Mouse (Mus musculus): ENCODE data around the gene Klf15.

Klf15 gene

GRCm38 (mm10) chr6:90491956-90492744 is 29.8 kb downstream of the Klf15 start:
- in situ Hi-C loops (cut with MseI, MboI) = no loop called here

DNA sequence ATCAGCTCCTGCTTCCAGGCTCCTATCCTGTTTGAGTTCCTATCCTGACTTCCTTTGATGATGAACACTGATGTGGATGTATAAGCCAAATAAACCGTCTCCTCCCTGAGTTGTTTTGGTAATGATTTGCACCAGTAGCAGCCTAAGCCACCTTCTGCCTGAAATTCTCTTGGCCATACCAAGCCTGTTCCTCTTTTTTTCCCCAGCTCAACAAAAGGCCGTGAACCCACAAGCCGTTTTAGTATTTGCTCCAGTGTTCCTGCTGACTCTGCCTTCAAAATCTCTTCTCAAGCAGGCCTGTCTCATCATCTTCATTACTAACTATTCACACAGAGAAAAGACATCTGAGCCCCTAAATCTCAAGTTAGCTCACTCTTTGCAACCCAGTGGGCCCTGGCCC is 31.8 kb downstream of the Klf15 start:
- in situ Hi-C loops (cut with MseI, MboI) = no loop called here

DNA sequence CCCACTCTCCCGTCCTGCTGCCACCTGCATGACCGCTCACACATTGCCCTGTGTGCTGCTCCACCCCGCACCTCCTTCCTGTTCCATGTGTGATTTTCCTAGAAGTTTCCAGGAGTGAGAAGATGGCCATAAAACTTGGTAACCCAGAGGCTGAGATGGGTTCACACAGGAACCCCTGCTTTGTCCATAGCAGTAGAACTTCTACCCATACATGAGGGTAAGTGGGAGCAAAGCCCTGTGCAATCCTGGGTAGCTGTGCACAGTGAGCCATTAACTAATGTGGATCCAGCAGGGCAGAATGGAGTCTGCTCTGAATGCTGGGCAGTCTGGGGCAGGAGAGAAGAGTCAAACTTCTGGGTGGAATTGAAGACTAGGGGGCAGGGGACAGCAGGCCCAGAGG is 32.2 kb downstream of the Klf15 start:
- in situ Hi-C loops (cut with MseI, MboI) = no loop called here

- in situ Hi-C loops (cut with MseI, MboI) = no loop called here
Observed at GRCm38 (mm10) chr6:90495282-90495912, 33.0 kb downstream of the Klf15 start.

GRCm38 (mm10) chr6:90496217-90496616 is 33.8 kb downstream of the Klf15 start:
- in situ Hi-C loops (cut with MseI, MboI) = no loop called here

- in situ Hi-C loops (cut with MseI, MboI) = no loop called here
Observed at GRCm38 (mm10) chr6:90499509-90499908, 37.1 kb downstream of the Klf15 start.

DNA sequence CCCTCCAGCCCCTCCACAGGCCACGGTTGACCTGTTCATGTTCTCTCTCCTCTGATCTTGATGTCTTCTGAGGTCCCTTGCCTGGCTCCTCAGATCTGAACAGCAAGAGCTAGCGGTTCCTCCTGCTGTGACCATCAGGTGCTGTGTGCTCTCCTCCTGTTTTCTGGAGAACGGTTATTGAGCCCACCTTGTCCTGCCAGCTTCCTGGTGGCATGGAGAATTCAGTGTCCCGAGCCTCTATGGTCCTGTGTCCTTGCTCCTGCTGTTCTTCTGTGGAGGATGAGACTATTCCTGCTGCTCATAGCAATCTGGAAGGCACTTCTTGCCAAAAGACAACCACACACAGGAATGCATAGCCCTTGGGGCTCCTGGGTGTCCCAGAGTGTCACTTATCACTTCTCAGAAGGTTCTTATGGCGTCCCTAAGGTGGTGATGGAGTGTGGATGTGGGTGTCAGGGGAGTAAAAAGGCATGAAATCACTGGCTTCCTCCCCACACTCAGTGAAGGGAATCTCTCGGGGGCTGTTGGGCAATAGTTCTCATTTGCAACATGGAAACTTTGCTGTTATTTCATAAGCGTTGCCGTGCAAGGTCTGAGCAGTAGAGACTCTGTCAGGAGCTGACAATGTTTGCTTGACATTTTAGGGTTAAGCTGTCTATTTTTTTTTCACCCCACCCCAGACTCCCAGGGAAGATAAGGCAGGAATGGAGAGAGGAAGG is 39.0 kb downstream of the Klf15 start:
- in situ Hi-C loops (cut with MseI, MboI) = no loop called here

GRCm38 (mm10) chr6:90505906-90506305 is 43.5 kb downstream of the Klf15 start:
- in situ Hi-C loops (cut with MseI, MboI) = no loop called here

DNA sequence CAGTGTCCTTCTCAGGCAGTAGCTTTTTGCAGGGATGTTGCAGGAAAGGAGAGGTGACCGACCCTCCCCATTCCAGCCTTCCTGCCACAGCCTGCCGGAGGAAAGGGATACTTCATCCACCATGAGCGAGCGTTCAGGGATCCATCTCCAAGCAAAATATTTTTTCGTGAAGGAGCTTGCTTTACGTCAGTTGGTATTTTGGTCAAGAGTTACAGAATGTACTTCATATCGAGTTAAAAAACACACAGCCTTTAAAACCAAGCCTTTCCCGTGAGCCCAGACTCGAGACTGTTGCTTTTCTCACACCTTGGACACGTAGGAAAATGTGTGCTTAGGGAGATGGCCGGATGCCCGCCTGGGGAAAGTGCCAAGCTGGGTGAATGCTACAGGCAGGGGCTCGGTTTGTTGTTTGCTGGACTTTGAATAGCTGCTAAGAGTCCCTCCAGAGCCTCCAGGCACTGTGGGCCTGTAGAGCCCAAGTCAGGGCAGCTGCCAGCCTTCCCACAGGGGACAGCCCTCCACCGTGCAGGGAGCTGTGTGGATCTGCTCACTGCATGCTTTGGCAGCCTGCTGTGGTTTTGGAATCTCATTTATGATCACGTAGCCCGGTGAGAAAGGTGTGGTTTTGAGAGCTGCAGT is 44.4 kb downstream of the Klf15 start:
- in situ Hi-C loops (cut with MseI, MboI) = no loop called here

- in situ Hi-C loops (cut with MseI, MboI) = no loop called here
Observed at GRCm38 (mm10) chr6:90507443-90507842, 45.1 kb downstream of the Klf15 start.

DNA sequence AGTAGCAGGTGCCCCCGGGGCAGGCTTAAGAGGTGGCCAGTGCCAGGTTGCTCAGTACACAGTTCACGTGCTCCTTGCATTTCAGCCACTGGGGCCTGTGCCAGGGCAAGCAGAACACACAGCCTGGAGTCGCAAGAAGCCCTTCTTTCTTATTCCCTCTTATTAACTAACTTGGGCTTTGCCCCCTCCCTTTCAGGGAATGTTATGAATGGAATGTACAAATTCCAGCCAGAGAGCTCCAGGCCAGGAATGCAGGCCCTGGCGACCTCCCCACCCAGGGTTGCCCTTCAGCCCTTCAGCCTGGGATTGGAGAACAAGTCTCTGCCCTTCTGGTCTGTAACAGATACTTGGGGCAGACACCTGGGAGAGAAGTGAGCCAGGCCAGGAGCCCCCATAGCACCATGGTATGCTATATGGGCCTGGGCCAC is 45.8 kb downstream of the Klf15 start:
- in situ Hi-C loops (cut with MseI, MboI) = no loop called here

DNA sequence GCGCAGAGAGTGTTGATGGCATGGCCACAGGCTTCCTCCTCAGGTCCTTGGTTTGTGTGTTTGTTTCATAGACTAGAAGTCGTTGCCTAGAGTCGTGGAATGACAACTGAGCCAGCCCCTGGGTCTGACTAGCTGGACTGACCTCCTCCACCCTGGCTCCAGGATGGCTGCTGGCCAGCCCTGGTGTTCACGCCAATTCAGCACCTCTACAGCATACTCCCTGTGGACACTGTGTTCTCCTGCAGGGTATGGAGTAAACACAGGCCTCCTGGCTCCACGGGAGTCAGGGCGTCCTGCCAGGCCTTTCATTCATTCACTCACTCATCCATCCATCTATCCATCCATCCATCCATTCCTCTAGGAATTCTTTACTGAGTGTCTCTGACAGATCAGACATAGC is 46.7 kb downstream of the Klf15 start:
- in situ Hi-C loops (cut with MseI, MboI) = no loop called here

- in situ Hi-C loops (cut with MseI, MboI) = loop anchor here (10.0 kb wide), 1 partner anchor 58 kb away; no protein-coding TSS in a partner anchor
Observed at GRCm38 (mm10) chr6:90512416-90512815, 50.0 kb downstream of the Klf15 start.

- in situ Hi-C loops (cut with MseI, MboI) = loop anchor here (10.0 kb wide), 1 partner anchor 58 kb away; no protein-coding TSS in a partner anchor
Observed at GRCm38 (mm10) chr6:90513074-90513856, 50.9 kb downstream of the Klf15 start.

DNA sequence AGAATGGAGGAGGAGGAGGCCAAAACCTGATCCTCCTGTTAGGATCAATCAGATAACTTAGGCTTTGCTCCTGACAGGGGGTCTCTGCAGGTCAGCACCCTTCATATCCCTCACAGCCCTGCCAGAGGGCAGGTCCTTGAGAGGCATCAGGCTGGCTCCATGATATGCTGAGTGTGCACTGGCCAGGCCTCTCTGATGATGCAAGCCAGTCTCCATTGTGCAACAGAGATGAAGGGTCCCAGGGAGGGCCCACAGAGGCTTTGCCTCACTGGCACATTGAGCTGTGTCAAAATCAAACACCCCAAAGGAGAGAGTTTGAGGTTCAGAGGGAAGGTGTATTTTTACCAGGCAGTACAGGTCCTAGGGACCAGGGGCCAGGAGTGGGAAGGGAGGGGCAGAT is 52.0 kb downstream of the Klf15 start:
- in situ Hi-C loops (cut with MseI, MboI) = loop anchor here (10.0 kb wide), 1 partner anchor 60 kb away; no protein-coding TSS in a partner anchor

GRCm38 (mm10) chr6:90514883-90515405 is 52.6 kb downstream of the Klf15 start:
- in situ Hi-C loops (cut with MseI, MboI) = loop anchor here (10.0 kb wide), 1 partner anchor 60 kb away; no protein-coding TSS in a partner anchor

- in situ Hi-C loops (cut with MseI, MboI) = loop anchor here (10.0 kb wide), 1 partner anchor 64 kb away; no protein-coding TSS in a partner anchor
Observed at GRCm38 (mm10) chr6:90518892-90519291, 56.5 kb downstream of the Klf15 start.

GRCm38 (mm10) chr6:90519375-90519774 is 57.0 kb downstream of the Klf15 start:
- in situ Hi-C loops (cut with MseI, MboI) = loop anchor here (10.0 kb wide), 1 partner anchor 65 kb away; no protein-coding TSS in a partner anchor
